Mouse (Mus musculus) liver, embryonic 11.5 days (tissue): ENCODE data around the gene Ssh3. TPM values are rescaled to one million over a fixed set of nuclear protein-coding genes. Genes with fewer than 3 reads are reported as not detected.

Experiments
- ATAC-seq: fragments of 200-750 bp; cut with Nextera tagmentation; replicated peaks from 2 replicates; pipeline ENCODE4 v1.8.0; 2017; ENCODE audit warnings: moderate number of reproducible peaks, mild to moderate bottlenecking, moderate TSS enrichment, moderate library complexity; ENCODE audit not compliant: low FRiP score
- DNase-seq: peaks from one replicate; pipeline ENCODE4 v3.0.0-alpha.2; 2017; ENCODE audit warnings: low spot score
- H3K27ac ChIP-seq: fragments of 300-500 bp; sonication (generic); 2 replicates; pipeline ENCODE4 v1.5.1; 2014; ENCODE audit warnings: mild to moderate bottlenecking, low read depth, low read length, control low read depth
- H3K27me3 ChIP-seq: fragments of 300-500 bp; sonication (generic); replicated peaks from 2 replicates; pipeline ENCODE4 v1.6.1; 2014; ENCODE audit warnings: low read length, mixed read lengths; ENCODE audit not compliant: control insufficient read depth, insufficient read depth
- H3K36me3 ChIP-seq: fragments of 300-500 bp; sonication (generic); 2 replicates; pipeline ENCODE4 v1.6.1; 2014; ENCODE audit warnings: mild to moderate bottlenecking, low read length, moderate library complexity, mixed read lengths; ENCODE audit not compliant: control insufficient read depth, insufficient read depth
- H3K4me1 ChIP-seq: fragments of 300-500 bp; sonication (generic); replicated peaks from 2 replicates; pipeline ENCODE4 v1.6.1; 2014; ENCODE audit warnings: low read length, mixed read lengths; ENCODE audit not compliant: control insufficient read depth, insufficient read depth
- H3K4me2 ChIP-seq: fragments of 300-500 bp; sonication (generic); 2 replicates; pipeline ENCODE4 v1.6.1; 2014; ENCODE audit warnings: mild to moderate bottlenecking, control low read depth, moderate library complexity
- H3K4me3 ChIP-seq: fragments of 300-500 bp; sonication (generic); 2 replicates; pipeline ENCODE4 v1.5.1; 2014; ENCODE audit warnings: low read depth, low read length, control low read depth
- H3K9ac ChIP-seq: fragments of 300-500 bp; sonication (generic); 2 replicates; pipeline ENCODE4 v1.6.1; 2014; ENCODE audit warnings: low read depth, low read length, control low read depth
- H3K9me3 ChIP-seq: fragments of 300-500 bp; sonication (generic); 2 replicates; pipeline ENCODE4 v1.6.1; 2016; ENCODE audit warnings: low read length, inconsistent platforms, mixed read lengths; ENCODE audit not compliant: control insufficient read depth
- WGBS: fragments of 180-500 bp; shearing (Covaris S2); extraction: QIAGEN DNeasy Blood & Tissue Kit; methylation state at CpG from one replicate; pipeline ENCODE4 v1.1.7; 2014; 5-methylcytosine and 5-hydroxymethylcytosine counted together
- polyA plus RNA-seq: library from polyadenylated mRNA; unstranded; fragments of >200 nt; fragmentation: Nextera tagmentation; extraction: Ambion mirVana; gene quantifications from 2 replicates; pipeline ENCODE4 v1.2.1, GENCODE M21; 2014

The Ssh3 gene
- polyA plus RNA-seq, 1 experiment from 2014 or later, result 3.3 TPM

DNA sequence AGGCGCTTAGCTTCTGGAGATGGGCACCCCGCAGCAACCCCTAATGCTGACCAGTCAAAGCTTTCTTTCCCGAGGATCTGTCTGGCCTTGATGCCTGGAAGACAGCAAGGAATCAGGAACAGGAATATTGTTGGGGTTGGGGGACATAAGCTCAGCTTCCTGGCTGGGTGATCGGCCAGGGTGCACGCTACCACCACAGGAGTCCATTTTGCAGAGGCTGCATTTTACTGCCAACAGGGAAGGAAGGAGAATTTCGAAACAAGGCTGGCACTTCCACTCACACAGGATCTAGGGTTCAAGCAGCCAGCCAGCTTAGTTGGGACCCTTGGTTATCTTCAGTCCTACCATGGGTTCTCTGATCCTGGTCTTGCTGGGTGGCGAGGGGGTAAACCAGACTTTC is 14.7 kb upstream of the Ssh3 start:
- 0 out of 2 replicates have a peak overlapping the region, but pooled peaks have one; percentile 9 for H3K9ac ChIP-seq
- WGBS, result 40% methylated on average over 7 of the region's 7 CpGs
- DNase-seq (no peak), ATAC-seq (no peak)
- no peak overlapping the region for H3K27ac ChIP-seq
- peak overlapping the region; percentile 71 for H3K4me3 ChIP-seq
- no peaks in the 10 kb centered on the region for H3K9me3 ChIP-seq
- peak overlapping the region; percentile 95 for H3K4me2 ChIP-seq
- H3K36me3 ChIP-seq, result peaks cover 25% of the 10 kb centered on the region
- H3K4me1 ChIP-seq, result peaks cover 2% of the 10 kb centered on the region
- H3K27me3 ChIP-seq, result 0 out of 2 replicates have a peak, but pooled peaks cover 2% of the 10 kb centered on the region

DNA sequence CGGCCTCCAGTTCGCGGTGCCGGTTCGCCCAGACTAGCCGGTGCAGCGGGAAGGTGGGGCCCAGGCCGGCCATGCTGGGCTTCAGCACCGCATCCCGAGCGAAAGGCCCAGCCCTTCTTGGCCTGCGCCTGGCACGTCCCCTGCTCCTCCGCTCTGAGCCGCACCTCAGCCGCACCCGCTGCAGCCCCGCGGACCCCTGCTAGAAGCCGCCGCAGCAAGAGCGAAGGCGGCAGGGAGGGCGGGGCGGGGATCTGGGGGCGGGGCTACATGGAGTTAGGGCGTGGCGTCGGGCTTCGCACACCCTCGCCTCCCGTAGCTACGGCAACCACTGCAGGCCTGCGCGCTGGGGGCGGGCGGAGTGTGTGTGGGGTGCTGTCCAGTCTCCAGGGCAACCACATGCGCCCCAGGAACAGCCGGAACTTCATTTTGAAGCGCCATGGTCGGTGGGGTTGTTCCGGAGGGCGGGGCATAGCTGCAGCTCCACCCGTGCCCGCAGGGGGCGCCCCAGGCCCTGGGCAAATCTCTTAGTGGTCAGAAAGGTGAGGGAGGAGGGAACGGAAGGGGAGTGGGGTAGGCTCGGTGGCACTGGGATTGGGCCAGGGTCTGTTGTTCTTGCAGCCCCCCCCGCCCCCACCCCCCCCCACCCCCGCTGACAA is 14.0 kb upstream of the Ssh3 start, which contains the start of gene Ankrd13d:
TSS of gene Ankrd13d (minus strand) at position 240 of the 656 bp plus-strand sequence.
- Histone ChIP-seq H3K4me3 (peak within 1 kb of the TSS; percentile 71), H3K4me2 (peak within 1 kb of the TSS; percentile 95), H3K27me3 (0 out of 2 replicates have a peak, but pooled peaks cover 2% of the 10 kb centered on the region), H3K4me1 (peaks cover 2% of the 10 kb centered on the region), H3K36me3 (peaks cover 21% of the 10 kb centered on the region), H3K9ac (peak within 1 kb of the TSS; percentile 70), H3K9me3 (no peaks in the 10 kb centered on the region), H3K27ac (peak within 1 kb of the TSS; percentile 13; the same call in 1 of the 2 replicates)
- peak; percentile 87 for DNase-seq
- WGBS, result under 1% methylated on average over 50 of the region's 50 CpGs
- peak; percentile 89 for ATAC-seq

DNA sequence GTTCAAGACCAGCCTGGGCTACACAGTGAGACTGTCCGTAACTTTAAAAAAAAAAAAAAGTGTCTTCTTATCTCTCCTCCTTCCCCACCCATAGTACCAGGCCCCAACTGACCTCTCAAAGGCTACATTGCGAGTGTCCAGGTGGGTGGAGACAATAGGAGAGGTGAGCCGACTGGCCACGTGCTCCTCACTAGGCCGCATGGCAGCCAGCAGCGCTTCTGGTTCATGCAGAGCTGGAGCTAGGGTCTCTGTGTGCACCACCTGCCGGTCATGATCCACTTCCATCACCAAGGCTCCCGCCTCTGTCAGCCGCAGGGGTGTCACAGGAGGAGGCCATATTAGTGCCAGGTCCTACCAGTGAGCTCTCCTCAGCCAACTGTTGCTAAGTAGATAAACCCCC is 11.4 kb upstream of the Ssh3 start:
- ATAC-seq, result no peak
- Histone ChIP-seq H3K4me1 (peaks cover 2% of the 10 kb centered on the region), H3K36me3 (no peaks in the 10 kb centered on the region; the same call in 1 of the 2 replicates), H3K9ac (no peak overlapping the region), H3K27me3 (0 out of 2 replicates have a peak, but pooled peaks cover 2% of the 10 kb centered on the region), H3K4me3 (no peak overlapping the region), H3K4me2 (no peak overlapping the region), H3K27ac (no peak overlapping the region), H3K9me3 (no peaks in the 10 kb centered on the region)
- DNase-seq, result no peak
- 89% methylated on average over 9 of the region's 9 CpGs for WGBS

- 0 out of 2 replicates have a peak, but pooled peaks cover 2% of the 10 kb centered on the region for H3K27me3 ChIP-seq
- H3K36me3 ChIP-seq, result no peaks in the 10 kb centered on the region
- ATAC-seq, result no peak
- no peaks in the 10 kb centered on the region for H3K9me3 ChIP-seq
- H3K27ac ChIP-seq, result no peak overlapping the region
- no peak for DNase-seq
- H3K4me1 ChIP-seq, result peaks cover 2% of the 10 kb centered on the region
- no peak overlapping the region for H3K9ac ChIP-seq
- 89% methylated on average over 1 of the region's 1 CpGs for WGBS
- no peak overlapping the region for H3K4me2 ChIP-seq
- no peak overlapping the region for H3K4me3 ChIP-seq
These were observed 10.5 kb upstream of the Ssh3 start for GRCm38 (mm10) chr19:4279487-4279886.

DNA sequence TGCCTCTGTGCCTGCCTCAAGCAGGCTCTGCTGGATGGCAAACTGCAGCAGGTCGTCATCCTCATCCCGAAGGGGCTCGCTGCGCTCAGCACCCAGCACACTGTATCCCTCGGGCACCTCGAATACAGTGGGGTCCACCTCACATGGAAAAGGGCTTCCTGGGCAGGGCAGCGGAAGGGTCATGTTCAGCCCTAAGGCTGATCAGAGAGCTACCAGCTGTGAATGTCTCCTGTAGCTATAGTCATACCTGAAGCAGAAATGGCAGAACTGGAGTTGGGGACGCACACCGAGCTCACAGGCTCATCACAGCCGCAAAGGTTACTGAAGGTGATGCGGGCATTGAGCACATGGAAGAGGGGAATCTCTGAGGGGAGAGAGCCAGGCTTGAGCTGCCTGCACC is 2.0 kb upstream of the Ssh3 start:
- no peak overlapping the region for H3K4me3 ChIP-seq
- H3K4me2 ChIP-seq, result no peak overlapping the region
- H3K27me3 ChIP-seq, result 0 out of 2 replicates have a peak, but pooled peaks cover 8% of the 10 kb centered on the region
- 92% methylated on average over 11 of the region's 11 CpGs for WGBS
- peaks cover 7% of the 10 kb centered on the region for H3K4me1 ChIP-seq
- H3K9ac ChIP-seq, result no peak overlapping the region
- ATAC-seq (no peak), DNase-seq (no peak)
- no peak overlapping the region for H3K27ac ChIP-seq
- no peaks in the 10 kb centered on the region for H3K9me3 ChIP-seq
- no peaks in the 10 kb centered on the region for H3K36me3 ChIP-seq

DNA sequence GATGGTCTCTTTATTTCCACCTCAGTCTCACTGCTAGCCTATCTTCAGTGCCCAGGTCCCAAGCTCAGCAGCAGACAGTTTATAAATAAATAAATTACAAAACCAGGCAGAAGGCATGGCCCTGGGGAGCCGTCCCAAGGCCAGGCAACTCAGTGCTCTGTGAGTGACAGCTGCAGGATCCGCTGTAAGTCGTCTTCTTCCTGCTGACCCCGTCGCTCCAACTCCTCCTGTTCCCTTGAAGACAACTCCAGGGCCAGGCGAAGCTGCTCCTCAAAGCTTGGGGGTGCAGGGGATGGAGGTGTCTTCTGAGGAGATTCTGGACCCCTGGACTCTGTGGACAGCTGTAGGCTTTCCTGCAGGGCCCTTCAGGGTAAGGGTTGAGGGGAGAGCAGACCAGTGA is 1.2 kb upstream of the Ssh3 start:
- H3K4me2 ChIP-seq, result no peak overlapping the region
- no peak overlapping the region for H3K27ac ChIP-seq
- 60% methylated on average over 6 of the region's 6 CpGs for WGBS
- H3K9ac ChIP-seq, result no peak overlapping the region
- no peaks in the 10 kb centered on the region for H3K9me3 ChIP-seq
- peaks cover 7% of the 10 kb centered on the region for H3K4me1 ChIP-seq
- ATAC-seq, result no peak
- H3K4me3 ChIP-seq, result no peak overlapping the region
- 0 out of 2 replicates have a peak, but pooled peaks cover 8% of the 10 kb centered on the region for H3K27me3 ChIP-seq
- no peaks in the 10 kb centered on the region for H3K36me3 ChIP-seq
- DNase-seq, result no peak

- no peak for DNase-seq
These were observed 3.0 kb downstream of the Ssh3 start for GRCm38 (mm10) chr19:4265956-4266355.

DNA sequence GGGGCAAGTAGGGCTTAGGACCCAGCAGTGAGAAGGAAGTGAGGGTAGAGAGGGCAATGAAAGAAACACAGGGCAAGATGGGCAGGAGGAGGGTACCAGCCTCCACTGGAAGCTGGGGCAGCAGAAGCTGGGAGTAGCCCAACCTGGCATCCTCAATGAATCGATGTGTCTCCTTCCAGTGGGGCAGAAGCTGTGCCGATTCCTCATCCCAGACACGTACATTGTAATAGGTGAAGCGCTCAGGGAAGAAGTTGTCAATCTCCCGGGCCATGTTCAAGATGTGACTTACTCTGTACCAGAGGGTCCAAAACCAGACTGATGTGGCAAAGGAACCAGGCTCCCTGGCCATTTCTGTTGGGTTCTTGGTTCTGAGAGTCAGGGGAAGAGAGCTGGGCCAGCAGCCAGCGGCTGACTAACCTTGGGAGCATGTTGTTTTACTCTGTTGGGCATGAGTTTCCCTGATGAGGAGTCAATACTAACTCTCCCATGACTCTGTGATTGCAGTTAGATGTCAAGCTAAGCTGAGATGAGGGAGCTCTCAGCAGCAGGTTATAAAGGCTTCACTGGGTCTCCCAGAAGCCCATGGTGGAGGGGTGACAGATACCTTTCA is 4.7 kb downstream of the Ssh3 start:
- Histone ChIP-seq H3K27me3 (0 out of 2 replicates have a peak, but pooled peaks cover 5% of the 10 kb centered on the region), H3K9ac (no peak overlapping the region), H3K4me3 (no peak overlapping the region), H3K36me3 (no peaks in the 10 kb centered on the region), H3K4me1 (peaks cover 20% of the 10 kb centered on the region), H3K9me3 (no peaks in the 10 kb centered on the region), H3K27ac (no peak overlapping the region), H3K4me2 (no peak overlapping the region)
- no peak for DNase-seq
- ATAC-seq, result no peak
- WGBS, result 89% methylated on average over 6 of the region's 6 CpGs

More at GRCm38 (mm10) chr19:4265956-4266355, 3.0 kb downstream of the Ssh3 start:
- Histone ChIP-seq H3K36me3 (no peaks in the 10 kb centered on the region), H3K27ac (no peak overlapping the region), H3K27me3 (0 out of 2 replicates have a peak, but pooled peaks cover 8% of the 10 kb centered on the region), H3K9me3 (no peaks in the 10 kb centered on the region), H3K4me3 (no peak overlapping the region), H3K4me1 (peaks cover 14% of the 10 kb centered on the region), H3K9ac (no peak overlapping the region), H3K4me2 (no peak overlapping the region)
- no peak for ATAC-seq
- 60% methylated on average over 4 of the region's 4 CpGs for WGBS
